Mouse (Mus musculus): ENCODE data around the gene Commd1.

Gene Commd1

GRCm38 (mm10) chr11:22938983-22939382, 43.2 kb downstream of the Commd1 start:
- no peak for DNase-seq (ENCODE audit: low spot score)

- no peak for DNase-seq (ENCODE audit: low spot score)
Measured at GRCm38 (mm10) chr11:22937716-22938316, 44.4 kb downstream of the Commd1 start.

GRCm38 (mm10) chr11:22936446-22937125, 45.6 kb downstream of the Commd1 start:
- DNase-seq (ENCODE audit: low spot score): no peak

GRCm38 (mm10) chr11:22932167-22932566, 50.0 kb downstream of the Commd1 start:
- no peak for DNase-seq (ENCODE audit: low spot score)

GRCm38 (mm10) chr11:22931320-22931905, 50.8 kb downstream of the Commd1 start:
- no peak for DNase-seq (ENCODE audit: low spot score)

GRCm38 (mm10) chr11:22930129-22930528, 52.1 kb downstream of the Commd1 start:
- no peak for DNase-seq (ENCODE audit: low spot score)

- no peak for DNase-seq (ENCODE audit: low spot score)
Measured at GRCm38 (mm10) chr11:22928586-22929169, 53.5 kb downstream of the Commd1 start.

GRCm38 (mm10) chr11:22923606-22924005, 58.6 kb downstream of the Commd1 start:
- no peak for DNase-seq (ENCODE audit: low spot score)

- DNase-seq (ENCODE audit: low spot score): no peak
Measured at GRCm38 (mm10) chr11:22922546-22922945, 59.6 kb downstream of the Commd1 start.

GRCm38 (mm10) chr11:22919336-22919735, 62.8 kb downstream of the Commd1 start:
- DNase-seq (ENCODE audit: low spot score): no peak

GRCm38 (mm10) chr11:22917786-22918185, 64.4 kb downstream of the Commd1 start:
- no peak for DNase-seq (ENCODE audit: low spot score)

GRCm38 (mm10) chr11:22913744-22914143, 68.4 kb downstream of the Commd1 start:
- no peak for DNase-seq (ENCODE audit: low spot score)

GRCm38 (mm10) chr11:22911831-22912230, 70.4 kb downstream of the Commd1 start:
- DNase-seq (ENCODE audit: low spot score): no peak

- no peak for DNase-seq (ENCODE audit: low spot score)
Measured at GRCm38 (mm10) chr11:22906453-22906865, 75.7 kb downstream of the Commd1 start.

GRCm38 (mm10) chr11:22902923-22903322, 79.3 kb downstream of the Commd1 start:
- no peak for DNase-seq (ENCODE audit: low spot score)

GRCm38 (mm10) chr11:22900041-22900440, 82.1 kb downstream of the Commd1 start:
- no peak for DNase-seq (ENCODE audit: low spot score)

- no peak for DNase-seq (ENCODE audit: low spot score)
Measured at GRCm38 (mm10) chr11:22897642-22898041, 84.5 kb downstream of the Commd1 start.

- no peak for DNase-seq (ENCODE audit: low spot score)
Measured at GRCm38 (mm10) chr11:22897127-22897526, 85.1 kb downstream of the Commd1 start.

- DNase-seq (ENCODE audit: low spot score): no peak
Measured at GRCm38 (mm10) chr11:22893075-22893474, 89.1 kb downstream of the Commd1 start.

GRCm38 (mm10) chr11:22892466-22892865, 89.7 kb downstream of the Commd1 start:
- DNase-seq (ENCODE audit: low spot score): no peak

GRCm38 (mm10) chr11:22891876-22892275, 90.3 kb downstream of the Commd1 start:
- DNase-seq (ENCODE audit: low spot score): no peak

GRCm38 (mm10) chr11:22891242-22891641, 90.9 kb downstream of the Commd1 start:
- no peak for DNase-seq (ENCODE audit: low spot score)

GRCm38 (mm10) chr11:22889224-22889623, 93.0 kb downstream of the Commd1 start:
- DNase-seq (ENCODE audit: low spot score): no peak
